Mouse (Mus musculus) stomach, embryonic 14.5 days (tissue): Measurements from ENCODE around the gene Pitpna. TPM values are rescaled to one million over a fixed set of nuclear protein-coding genes. Genes with fewer than 3 reads are reported as not detected.

ENCODE experiments used
- ATAC-seq: fragments of 200-750 bp; cut with Nextera tagmentation; 2 replicates; pipeline ENCODE4 v1.8.0; 2017; ENCODE audit warnings: low read depth, moderate TSS enrichment; ENCODE audit not compliant: insufficient number of reproducible peaks, insufficient read depth, low FRiP score
- H3K27ac ChIP-seq: fragments of 300-500 bp; sonication (generic); 2 replicates; pipeline ENCODE4 v1.5.1; 2014; ENCODE audit warnings: mild to moderate bottlenecking, low read length, moderate library complexity, mixed read lengths
- H3K27me3 ChIP-seq: fragments of 300-500 bp; sonication (generic); 2 replicates; pipeline ENCODE4 v1.6.1; 2014; ENCODE audit warnings: low read length, control low read depth, mixed read lengths; ENCODE audit not compliant: control insufficient read depth, insufficient read depth
- H3K36me3 ChIP-seq: fragments of 300-500 bp; sonication (generic); 2 replicates; pipeline ENCODE4 v1.6.1; 2014; ENCODE audit warnings: mild to moderate bottlenecking, control low read depth, low read length, moderate library complexity, mixed read lengths; ENCODE audit not compliant: control insufficient read depth, insufficient read depth
- H3K4me1 ChIP-seq: fragments of 300-500 bp; sonication (generic); 2 replicates; pipeline ENCODE4 v1.6.1; 2014; ENCODE audit warnings: low read length, control low read depth, mixed read lengths; ENCODE audit not compliant: control insufficient read depth, insufficient read depth
- H3K4me2 ChIP-seq: fragments of 300-500 bp; sonication (generic); replicated peaks from 2 replicates; pipeline ENCODE4 v1.6.1; 2014; ENCODE audit warnings: low read depth, low read length, control low read depth
- H3K4me3 ChIP-seq: fragments of 300-500 bp; sonication (generic); 2 replicates; pipeline ENCODE4 v1.5.1; 2014; ENCODE audit warnings: low read depth, low read length, control low read depth
- H3K9ac ChIP-seq: fragments of 300-500 bp; sonication (generic); replicated peaks from 2 replicates; pipeline ENCODE4 v1.6.1; 2014; ENCODE audit warnings: low read depth, mild to moderate bottlenecking, control low read depth, low read length, moderate library complexity, mixed read lengths
- H3K9me3 ChIP-seq: fragments of 300-500 bp; sonication (generic); 2 replicates; pipeline ENCODE4 v1.6.1; 2016; ENCODE audit warnings: low read depth, low read length, control low read depth; ENCODE audit not compliant: control insufficient read depth
- WGBS: fragments of 180-500 bp; shearing (Covaris S2); extraction: QIAGEN DNeasy Blood & Tissue Kit; methylation state at CpG from one replicate; pipeline ENCODE4 v1.1.7; 2014; 5-methylcytosine and 5-hydroxymethylcytosine counted together
- polyA plus RNA-seq: library from polyadenylated mRNA; unstranded; fragments of >200 nt; fragmentation: Nextera tagmentation; extraction: Ambion mirVana; gene quantifications from 2 replicates; pipeline ENCODE4 v1.2.1, GENCODE M21; 2014

The Pitpna gene
- polyA plus RNA-seq, 1 experiment from 2014 or later = 74.4 TPM

DNA sequence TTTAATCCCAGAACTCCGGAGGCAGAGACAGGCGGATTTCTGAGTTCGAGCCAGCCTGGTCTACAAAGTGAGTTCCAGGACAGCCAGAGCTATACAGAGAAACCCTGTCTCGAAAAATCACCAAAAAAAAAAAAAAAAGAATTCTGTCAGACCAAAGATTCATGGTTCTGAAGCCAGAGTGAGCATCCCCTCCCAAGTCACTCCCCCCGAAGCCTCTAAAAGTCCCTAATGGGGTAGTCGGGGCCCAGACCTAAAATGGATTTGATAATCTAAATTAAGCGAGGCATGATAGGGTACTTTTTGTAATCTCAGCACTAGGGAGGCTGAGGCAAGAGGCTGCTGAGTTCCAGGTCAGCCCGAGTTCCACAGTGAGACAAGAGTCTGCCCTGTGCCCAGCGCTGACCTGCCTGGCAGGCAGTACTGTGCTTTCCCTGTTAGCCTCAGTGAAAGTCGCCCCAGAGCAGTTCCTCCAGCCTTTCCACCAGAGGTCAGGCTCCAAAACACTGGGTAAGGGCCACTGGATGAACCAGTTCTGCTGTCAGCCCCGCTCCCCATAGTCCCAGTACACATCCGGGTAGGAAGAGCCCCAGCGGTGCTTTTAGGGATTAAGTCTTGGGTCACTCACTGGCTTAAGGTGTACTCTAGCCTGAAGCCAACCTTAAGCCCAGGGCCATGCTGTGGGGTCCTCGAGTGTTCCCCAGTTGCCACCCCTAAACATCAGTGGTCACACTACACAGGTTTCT is 65.2 kb downstream of the Pitpna start:
- Histone ChIP-seq H3K27ac (peak overlapping the region; percentile 66), H3K36me3 (no peaks in the 10 kb centered on the region; the same call in 1 of the 2 replicates), H3K9ac (no peak overlapping the region; the same call in 1 of the 2 replicates), H3K4me2 (peak overlapping the region; percentile 81), H3K4me1 (peaks cover 35% of the 10 kb centered on the region), H3K4me3 (peak overlapping the region; percentile 44), H3K9me3 (no peaks in the 10 kb centered on the region), H3K27me3 (no peaks in the 10 kb centered on the region)
- ATAC-seq = no peak
- 33% methylated on average over 14 of the region's 14 CpGs for WGBS

DNA sequence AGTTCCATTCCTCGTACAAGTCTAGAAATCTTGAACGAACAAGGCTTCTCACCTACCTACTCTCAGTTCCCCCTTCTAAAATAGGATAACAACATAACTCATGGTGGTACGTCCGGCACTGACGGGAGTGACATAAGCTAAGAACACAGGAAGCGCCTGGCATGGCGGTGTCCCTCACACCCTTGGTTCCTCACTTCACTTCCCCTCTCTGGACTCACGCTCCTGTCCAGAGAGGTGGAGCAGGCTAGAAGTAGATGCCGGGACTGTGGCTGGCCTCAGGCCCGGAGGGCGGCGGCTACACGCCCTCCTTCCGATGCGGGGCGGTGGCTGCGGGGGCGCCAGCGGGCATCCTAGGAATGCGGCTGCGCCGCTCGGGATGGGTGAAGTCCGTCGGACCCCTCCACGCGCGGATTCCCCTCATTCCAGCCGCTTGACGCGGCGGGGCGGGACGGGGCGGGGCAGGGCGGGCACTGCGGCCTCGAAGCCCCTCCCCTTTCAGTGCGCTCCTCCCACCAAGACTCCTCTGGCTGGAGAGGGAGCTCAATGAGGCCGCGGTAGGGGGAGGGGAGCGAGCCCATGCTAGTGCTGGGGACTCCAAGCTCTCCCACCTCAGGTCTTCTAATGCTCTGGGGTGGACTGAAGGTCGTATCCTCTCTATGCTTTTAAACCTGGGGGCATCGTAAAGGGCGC is 66.0 kb downstream of the Pitpna start:
- no peaks in the 10 kb centered on the region for H3K9me3 ChIP-seq
- peaks cover 35% of the 10 kb centered on the region for H3K4me1 ChIP-seq
- no peaks in the 10 kb centered on the region for H3K27me3 ChIP-seq
- ATAC-seq = peak; percentile 68
- no peaks in the 10 kb centered on the region; the same call in 1 of the 2 replicates for H3K36me3 ChIP-seq
- peak overlapping the region; percentile 37 for H3K9ac ChIP-seq
- WGBS = under 1% methylated on average over 44 of the region's 45 CpGs
- peak overlapping the region; percentile 81 for H3K4me2 ChIP-seq
- H3K27ac ChIP-seq = peak overlapping the region; percentile 66
- H3K4me3 ChIP-seq = peak overlapping the region; percentile 44

DNA sequence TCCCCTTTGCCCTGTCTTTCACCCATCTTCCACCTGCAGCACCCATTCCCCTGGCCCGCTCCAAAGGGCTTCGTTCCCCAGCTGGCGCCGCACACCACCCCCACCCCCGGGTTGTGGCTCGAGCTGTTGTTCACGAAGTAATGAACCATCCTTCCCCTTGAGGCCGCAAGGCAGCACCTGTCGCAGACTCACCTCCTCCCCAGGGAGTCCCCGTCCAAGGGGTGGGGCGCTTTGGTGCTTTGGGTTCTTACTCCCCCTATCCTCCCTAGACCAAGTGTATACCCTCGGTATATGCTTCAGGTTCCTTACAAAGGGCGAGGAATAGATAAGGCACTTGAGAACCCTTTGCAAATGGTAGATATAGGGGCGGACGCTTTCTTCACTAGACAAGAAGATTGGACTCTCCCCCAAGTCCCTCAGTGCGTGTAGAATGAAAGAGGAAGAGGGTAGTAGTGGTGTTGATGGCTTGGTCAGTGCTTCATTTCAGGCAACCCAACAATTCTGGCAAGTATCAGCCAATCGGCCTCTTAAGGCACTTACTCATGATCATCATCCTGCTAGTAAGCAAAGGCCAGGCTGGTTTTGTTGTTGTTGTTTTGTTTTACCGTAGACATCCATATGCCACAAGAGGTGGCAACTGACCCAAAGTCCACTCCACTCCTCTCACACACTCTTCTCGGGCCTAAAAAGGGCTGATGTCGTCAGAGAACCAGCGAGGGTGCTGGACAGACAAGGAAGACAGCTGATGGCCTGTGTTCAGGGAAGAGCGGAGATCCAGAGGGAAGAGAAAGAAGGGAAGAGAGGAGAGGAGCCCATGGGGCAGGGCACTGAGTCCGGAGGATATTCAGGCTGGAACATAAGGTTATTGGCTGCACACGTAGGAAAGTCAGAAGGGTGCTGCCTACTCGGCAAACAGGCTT is 66.8 kb downstream of the Pitpna start:
- 42% methylated on average over 25 of the region's 25 CpGs for WGBS
- H3K27ac ChIP-seq = peak overlapping the region; percentile 72
- H3K9ac ChIP-seq = no peak overlapping the region
- ATAC-seq = no peak
- no peaks in the 10 kb centered on the region for H3K9me3 ChIP-seq
- peaks cover 31% of the 10 kb centered on the region for H3K4me1 ChIP-seq
- H3K36me3 ChIP-seq = peaks cover under 1% of the 10 kb centered on the region; the same call in 1 of the 2 replicates
- no peaks in the 10 kb centered on the region for H3K27me3 ChIP-seq
- H3K4me2 ChIP-seq = peak overlapping the region; percentile 81
- peak overlapping the region; percentile 75 for H3K4me3 ChIP-seq

DNA sequence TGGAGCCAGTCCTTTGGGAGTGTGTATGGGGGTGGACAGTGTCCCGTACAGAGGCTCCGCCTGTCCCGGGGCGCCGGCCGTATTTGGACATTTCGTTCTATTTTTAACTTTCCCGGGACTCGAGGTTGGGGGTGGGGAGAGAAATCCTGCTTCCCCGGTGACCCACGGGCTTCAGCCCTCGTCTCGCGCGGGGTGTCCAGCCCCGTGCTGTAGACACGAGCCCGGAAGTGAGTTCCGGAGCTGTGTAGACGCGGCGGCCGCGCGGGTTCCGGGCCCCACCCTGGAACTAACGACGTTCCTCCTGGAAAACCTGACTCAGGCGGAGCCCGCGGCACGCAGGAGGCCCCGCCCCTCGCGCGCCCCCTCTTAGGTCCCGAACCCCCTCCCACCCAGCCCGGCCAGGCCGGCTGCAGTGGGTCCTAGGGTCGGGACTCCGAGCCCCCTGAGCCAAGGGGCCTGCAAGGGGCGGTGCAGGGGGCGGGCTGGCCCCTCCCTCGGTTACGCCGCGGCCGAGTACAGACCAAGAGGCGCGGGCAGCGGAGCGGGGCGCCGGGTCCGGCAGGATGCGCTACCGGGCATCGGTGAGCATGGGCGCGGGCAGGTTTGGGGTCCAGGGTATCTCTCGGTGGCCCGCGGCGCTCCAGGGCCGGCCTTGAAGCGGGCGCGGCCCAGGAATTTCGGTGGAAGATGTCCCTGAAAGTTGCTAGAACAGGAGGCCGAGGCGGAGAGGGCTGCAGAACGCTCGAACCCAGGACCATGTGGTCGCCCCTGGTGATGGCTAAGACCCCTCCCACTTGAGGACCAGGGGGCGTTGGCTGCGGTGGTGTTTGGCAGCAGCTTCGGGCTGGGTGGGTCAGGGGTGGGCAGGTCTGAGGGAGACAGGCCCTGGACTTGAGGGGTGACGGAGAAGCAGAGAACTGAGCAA is 68.0 kb downstream of the Pitpna start:
- H3K4me1 ChIP-seq = peaks cover 31% of the 10 kb centered on the region
- ATAC-seq = 0 out of 2 replicates have a peak, but pooled peaks have one; percentile 33
- H3K27ac ChIP-seq = peak overlapping the region; percentile 72
- WGBS = 1% methylated on average over 76 of the region's 78 CpGs
- peak overlapping the region; percentile 76 for H3K4me2 ChIP-seq
- H3K9me3 ChIP-seq = no peaks in the 10 kb centered on the region
- no peaks in the 10 kb centered on the region for H3K27me3 ChIP-seq
- H3K9ac ChIP-seq = peak overlapping the region; percentile 62
- peaks cover 12% of the 10 kb centered on the region; the same call in 1 of the 2 replicates for H3K36me3 ChIP-seq
- H3K4me3 ChIP-seq = peak overlapping the region; percentile 75

DNA sequence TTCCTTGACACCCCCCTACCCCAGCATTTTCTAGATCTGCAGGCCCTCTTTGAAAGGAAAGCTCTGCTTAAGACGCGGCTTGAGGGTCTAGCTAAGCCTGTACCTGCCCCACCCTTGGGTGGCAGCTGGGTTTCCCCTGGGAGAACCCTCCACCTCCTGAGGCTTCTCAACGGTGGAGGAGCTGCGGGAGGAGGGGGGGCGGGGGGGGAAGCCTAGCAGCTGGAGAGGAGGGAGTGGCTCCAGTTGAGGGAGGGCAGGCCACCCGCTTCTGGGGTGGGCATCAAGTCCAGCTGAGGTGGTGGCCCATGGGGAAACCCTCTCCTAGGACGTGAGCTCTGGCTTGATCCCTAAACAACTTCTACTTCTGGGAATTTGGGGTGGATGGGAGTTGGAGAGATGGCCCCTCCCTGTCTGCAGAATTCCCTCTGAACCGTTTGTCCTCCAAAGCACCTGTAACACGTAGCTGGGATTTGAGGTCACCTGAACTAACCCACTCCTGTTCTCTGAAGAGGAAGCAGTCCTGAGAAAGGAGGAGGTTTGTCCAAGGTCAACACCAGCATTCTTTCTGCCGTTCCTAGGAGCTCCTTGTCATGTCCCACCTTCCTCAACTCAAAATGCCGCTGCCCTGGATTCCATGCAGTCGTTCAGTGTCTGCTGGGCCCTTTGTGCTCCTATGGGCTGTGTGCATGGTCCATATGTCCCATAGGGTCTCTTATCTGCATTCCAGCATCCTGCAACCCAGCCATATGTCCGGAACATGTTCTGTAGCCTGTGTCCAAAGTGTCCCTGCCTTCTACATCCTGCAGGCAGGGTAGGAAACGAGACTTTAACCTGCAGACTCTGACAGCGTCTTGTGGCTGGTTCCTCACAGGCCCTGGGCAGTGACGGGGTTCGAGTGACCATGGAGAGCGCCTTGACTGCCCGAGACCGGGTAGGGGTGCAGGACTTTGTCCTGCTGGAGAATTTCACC is 69.0 kb downstream of the Pitpna start:
- H3K4me2 ChIP-seq = peak overlapping the region; percentile 76
- no peak overlapping the region; the same call in 1 of the 2 replicates for H3K27ac ChIP-seq
- H3K9me3 ChIP-seq = no peaks in the 10 kb centered on the region
- H3K4me1 ChIP-seq = peaks cover 31% of the 10 kb centered on the region
- no peak for ATAC-seq
- H3K27me3 ChIP-seq = no peaks in the 10 kb centered on the region
- peak overlapping the region; percentile 62; the same call in 1 of the 2 replicates for H3K9ac ChIP-seq
- peak overlapping the region; percentile 75 for H3K4me3 ChIP-seq
- 54% methylated on average over 20 of the region's 20 CpGs for WGBS
- peaks cover 22% of the 10 kb centered on the region for H3K36me3 ChIP-seq

DNA sequence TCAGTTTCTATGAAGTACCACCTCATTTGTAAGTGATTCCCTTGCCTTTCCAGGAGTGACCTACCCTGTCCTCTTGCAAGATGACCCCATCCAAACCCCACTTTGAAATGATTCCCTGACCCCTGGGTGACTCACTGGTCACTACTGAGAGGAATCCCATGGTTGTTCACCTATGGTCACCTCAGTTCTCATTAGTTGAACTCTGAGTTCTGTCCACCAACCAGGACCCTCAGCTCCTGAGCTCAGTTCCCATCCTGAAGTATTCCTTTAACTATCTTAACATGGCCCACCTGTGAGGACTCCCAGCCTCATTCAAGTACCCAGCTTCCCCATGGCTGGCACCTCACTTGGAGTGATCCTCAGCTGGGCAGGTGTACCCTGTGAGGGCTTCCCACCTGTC is 69.9 kb downstream of the Pitpna start:
- Histone ChIP-seq H3K36me3 (peaks cover 31% of the 10 kb centered on the region), H3K9me3 (no peaks in the 10 kb centered on the region)
- no peak for ATAC-seq

DNA sequence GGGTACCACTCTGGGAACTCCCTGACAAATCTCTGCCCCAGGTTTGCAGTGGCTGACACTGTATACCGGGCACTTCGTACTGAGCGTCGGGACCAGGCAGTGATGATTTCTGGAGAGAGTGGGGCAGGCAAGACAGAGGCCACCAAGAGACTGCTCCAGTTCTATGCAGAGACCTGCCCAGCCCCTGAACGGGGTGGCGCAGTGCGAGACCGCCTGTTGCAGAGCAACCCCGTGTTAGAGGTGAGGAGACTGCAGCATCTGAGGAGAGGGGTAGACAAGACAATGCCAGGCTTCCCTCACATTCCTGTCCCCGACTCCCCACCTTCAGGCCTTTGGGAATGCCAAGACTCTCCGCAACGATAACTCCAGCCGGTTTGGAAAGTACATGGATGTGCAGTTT is 70.4 kb downstream of the Pitpna start:
- H3K36me3 ChIP-seq = peaks cover 34% of the 10 kb centered on the region
- no peak overlapping the region for H3K4me3 ChIP-seq

More for the DNA sequence above, 69.9 kb downstream of the Pitpna start:
- peaks cover 26% of the 10 kb centered on the region for H3K4me1 ChIP-seq
- no peak overlapping the region for H3K4me2 ChIP-seq
- H3K27me3 ChIP-seq = no peaks in the 10 kb centered on the region
- H3K9ac ChIP-seq = no peak overlapping the region
- no peak overlapping the region for H3K27ac ChIP-seq
- H3K4me3 ChIP-seq = no peak overlapping the region

More for the DNA sequence above, 70.4 kb downstream of the Pitpna start:
- Histone ChIP-seq H3K9ac (no peak overlapping the region), H3K9me3 (no peaks in the 10 kb centered on the region), H3K4me1 (peaks cover 22% of the 10 kb centered on the region), H3K27ac (no peak overlapping the region), H3K4me2 (no peak overlapping the region), H3K27me3 (no peaks in the 10 kb centered on the region)
- 92% methylated on average over 13 of the region's 13 CpGs for WGBS
- ATAC-seq = no peak
